Mouse (Mus musculus) c-Kit-positive CD71-positive TER-119-positive erythroid progenitor cells, embryonic 14.5 days (primary cell): Measurements from ENCODE around the gene Lrp2.
"Not testable (repeated sequence)": the region's sequence is repeated elsewhere in the genome, so short reads cannot be mapped to it uniquely, and the experiment has no call there.

Source experiments
- DNase-seq: peaks from one replicate; pipeline ENCODE4 v3.0.0-alpha.2; 2013; ENCODE audit warnings: low spot score

The Lrp2 gene

GRCm38 (mm10) chr2:69582861-69583260 is 3.0 kb downstream of the Lrp2 start:
- no peak for DNase-seq

GRCm38 (mm10) chr2:69582068-69582467 is 3.8 kb downstream of the Lrp2 start:
- not testable (repeated sequence) for DNase-seq

DNA sequence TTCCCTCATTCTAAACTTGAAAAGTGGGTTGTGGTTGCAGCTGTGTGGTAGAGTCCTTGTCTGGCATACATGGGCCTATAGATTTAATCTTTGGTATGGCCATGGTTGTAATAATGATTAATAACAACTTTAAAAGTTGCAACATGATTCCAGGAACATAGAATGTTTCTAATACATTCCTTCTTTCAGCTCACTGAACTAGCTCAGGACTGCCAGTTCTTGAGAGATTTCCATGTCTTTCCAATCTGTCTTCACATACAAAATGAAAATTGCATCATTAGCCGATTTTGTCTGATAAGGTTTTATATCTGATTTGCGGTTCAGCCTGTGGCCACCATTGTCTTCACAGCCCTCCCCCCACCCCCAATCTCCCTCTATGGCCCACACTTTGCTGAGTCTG is 5.8 kb downstream of the Lrp2 start:
- no peak for DNase-seq

- no peak for DNase-seq
These were observed 7.7 kb downstream of the Lrp2 start for GRCm38 (mm10) chr2:69578206-69578605.

- DNase-seq: no peak
These were observed 9.3 kb downstream of the Lrp2 start for GRCm38 (mm10) chr2:69576531-69576930.

DNA sequence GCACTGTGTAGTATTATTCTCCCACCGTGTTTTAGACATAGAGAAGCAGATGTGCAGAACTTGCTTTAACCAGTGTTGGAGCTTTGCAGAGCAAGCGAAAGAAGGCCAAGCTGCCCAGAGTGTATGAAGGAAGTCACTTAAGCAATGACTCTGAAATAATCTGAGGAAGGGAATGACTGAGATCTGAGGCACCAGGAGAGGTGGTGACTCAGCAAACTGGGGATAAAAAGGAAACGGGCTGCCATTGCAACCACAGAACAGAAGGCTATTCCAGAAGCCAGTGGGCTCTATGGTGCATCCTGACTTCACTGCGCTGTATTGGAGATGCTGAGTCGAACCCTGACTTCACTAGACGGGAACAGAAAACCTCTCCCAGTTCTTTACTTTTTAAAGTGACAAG is 10.9 kb downstream of the Lrp2 start:
- no peak for DNase-seq

- no peak for DNase-seq
These were observed 11.6 kb downstream of the Lrp2 start for GRCm38 (mm10) chr2:69574261-69574660.

DNA sequence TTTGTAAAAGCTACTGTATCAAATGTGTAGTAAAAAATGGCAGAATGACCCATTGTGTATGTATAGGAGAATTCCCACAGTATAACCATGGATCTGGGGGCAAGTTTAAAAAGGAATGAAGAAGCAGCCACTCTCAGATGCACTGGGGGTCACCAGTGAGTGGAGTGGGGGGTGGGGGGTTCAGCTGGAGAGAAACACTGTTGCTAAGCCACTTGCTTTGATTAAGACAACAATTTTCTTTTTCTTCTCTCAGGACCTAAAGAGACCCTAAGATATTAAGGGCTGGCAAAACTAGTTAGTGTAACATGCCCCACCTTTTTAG is 12.2 kb downstream of the Lrp2 start:
- DNase-seq: no peak

DNA sequence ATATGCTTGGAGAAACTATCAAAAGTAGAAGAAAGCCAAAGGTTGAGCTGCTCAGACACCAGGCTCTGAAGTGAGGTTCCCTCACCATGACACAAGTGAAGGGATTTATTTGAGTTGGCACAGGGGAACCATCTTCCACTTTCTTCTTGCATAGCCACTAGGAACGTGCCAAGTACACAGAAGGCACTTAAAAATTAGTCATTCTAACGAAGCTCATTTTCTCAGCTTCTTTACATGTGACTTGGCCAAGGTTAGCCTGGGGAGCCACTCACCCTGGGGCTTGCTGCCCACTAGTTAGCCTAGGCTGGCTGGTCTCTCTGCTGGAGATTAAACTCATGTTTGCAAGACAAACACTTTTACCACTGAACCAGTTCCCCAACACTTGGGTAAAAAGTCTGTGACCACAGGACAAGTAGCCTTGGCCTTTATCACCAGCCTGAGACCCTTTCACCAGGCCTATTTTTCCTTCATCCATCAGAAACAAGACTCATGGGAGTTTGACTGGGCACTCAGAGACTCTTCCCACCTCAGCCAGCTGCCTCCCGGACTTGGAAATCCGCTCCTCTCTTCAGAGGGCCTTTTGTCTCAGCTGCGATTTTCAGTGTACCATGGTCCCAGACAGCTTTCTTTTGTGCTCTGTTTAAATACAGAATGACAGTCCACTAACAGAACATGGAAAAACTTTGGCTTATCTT is 12.7 kb downstream of the Lrp2 start:
- DNase-seq: no peak

DNA sequence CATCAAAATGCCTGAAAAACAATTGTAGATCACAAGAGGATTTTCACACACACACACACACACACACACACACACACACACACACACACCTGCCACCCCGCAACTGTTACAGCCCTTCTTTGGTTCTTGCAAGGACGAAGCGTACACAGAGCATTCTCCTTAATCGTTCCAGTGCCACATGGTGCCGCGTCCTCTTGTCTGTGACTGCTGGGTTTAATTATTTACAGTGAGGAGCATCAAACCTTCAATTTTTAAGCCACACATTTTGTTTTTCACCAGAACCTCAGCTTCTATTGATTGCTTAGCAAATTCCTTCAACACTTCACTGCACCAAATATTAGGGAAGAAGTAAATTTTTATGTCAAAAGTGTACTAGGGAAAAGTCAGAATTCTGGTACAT is 15.3 kb downstream of the Lrp2 start:
- no peak for DNase-seq

GRCm38 (mm10) chr2:69566281-69566680 is 19.6 kb downstream of the Lrp2 start:
- DNase-seq: no peak

- no peak for DNase-seq
These were observed 22.4 kb downstream of the Lrp2 start for GRCm38 (mm10) chr2:69563492-69563891.

GRCm38 (mm10) chr2:69562761-69563160 is 23.1 kb downstream of the Lrp2 start:
- DNase-seq: no peak

- no peak for DNase-seq
These were observed 25.6 kb downstream of the Lrp2 start for GRCm38 (mm10) chr2:69560221-69560620.

DNA sequence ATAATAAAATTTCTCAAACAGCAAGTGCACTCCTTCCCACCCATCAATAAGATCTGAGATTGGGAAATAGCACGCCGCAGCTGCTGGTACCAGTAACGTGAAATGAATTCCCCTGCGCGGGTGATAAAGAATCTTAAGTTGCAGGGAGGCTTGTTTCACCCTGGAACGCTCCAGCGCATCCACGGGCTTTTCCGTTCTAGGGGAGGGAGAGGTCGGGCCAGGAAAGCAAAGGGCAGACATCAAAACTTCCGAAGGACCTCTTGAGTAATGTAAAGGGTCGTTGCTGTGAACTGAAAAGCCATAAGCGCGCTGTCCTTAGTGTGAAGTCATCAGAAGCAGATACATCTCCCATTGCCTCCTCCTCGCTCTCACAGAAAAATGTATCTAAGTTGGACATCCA is 26.5 kb downstream of the Lrp2 start:
- no peak for DNase-seq

- no peak for DNase-seq
These were observed 29.2 kb downstream of the Lrp2 start for GRCm38 (mm10) chr2:69556686-69557085.

GRCm38 (mm10) chr2:69551639-69552038 is 34.2 kb downstream of the Lrp2 start:
- DNase-seq: no peak

DNA sequence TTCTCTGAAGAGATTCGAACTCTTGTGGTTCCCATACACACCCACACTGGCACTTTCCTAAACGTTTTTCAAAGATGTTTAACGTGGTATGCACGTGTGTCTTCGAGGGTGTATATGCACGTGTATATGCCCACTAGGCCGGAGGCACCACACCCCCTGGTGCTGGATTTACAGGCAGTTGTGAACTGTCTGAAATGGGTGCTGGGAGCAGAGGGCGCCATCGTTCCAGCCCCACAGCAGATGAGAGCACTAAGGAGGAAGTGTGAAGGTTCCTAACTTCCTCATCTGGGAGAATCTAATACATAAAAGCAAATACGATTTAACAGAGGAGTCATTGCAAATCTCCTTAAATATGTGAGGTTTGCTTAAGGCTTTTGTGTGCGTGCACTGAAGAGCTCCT is 39.0 kb downstream of the Lrp2 start:
- DNase-seq: no peak

DNA sequence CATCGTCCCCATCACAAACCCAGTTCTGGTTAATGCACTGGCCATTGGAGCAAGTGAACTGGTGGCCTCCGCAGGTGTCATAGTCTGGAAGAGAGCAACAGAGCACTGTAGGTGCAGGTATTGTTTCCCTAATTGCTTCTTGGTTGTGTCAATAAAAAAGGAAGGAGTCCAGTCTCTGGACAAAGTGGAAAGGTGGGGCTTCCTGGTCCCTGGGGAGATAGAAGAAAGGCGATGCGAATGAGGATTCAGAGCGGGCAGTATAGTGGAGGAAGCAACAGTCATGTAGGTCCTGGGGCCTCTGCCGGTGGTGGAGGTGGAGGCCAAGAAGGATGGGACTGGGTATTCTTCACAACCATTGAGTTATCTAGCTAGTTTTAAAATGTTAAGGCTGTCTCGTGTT is 49.8 kb downstream of the Lrp2 start:
- no peak for DNase-seq

GRCm38 (mm10) chr2:69531528-69532055 is 54.3 kb downstream of the Lrp2 start:
- DNase-seq: no peak

DNA sequence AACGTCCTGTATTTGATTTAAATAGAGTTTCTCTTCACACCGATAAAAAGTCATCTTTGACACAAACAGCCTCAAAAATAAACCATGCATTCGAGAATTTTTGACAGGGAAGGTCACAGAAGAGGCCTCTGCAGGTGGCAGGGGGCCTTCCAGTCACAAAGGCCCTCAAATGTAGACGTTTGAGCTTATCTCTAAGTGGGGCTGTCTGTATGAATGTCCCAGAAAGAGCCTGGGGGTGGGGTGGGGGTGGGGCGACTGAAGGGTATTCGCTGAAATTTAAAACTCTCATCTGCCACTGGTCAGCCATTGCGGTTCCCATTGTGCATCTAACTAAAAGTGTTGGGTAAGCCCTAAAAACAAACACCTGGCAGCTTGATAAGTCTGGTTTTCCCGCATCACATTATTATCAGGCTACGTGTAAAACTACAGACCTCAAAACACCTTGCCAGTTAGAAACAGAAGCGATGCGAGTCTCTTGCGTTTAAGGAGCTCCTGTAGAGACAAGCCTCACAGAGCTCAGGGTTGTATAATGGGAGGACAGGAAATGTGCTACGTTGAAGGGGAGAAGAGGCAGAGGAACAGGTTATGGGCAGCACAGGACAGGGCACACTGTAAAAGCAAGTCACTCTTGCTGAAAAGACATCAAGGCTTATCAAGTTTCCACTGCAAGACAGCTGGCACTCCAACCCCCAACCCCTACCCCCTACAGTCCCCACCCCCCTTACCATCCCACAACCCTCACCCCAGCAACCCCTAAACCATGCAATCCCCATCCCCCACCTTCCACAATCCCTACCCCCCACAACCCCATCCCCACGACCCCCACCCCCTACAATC is 55.0 kb downstream of the Lrp2 start:
- no peak for DNase-seq

- DNase-seq: no peak
These were observed 55.7 kb downstream of the Lrp2 start for GRCm38 (mm10) chr2:69530126-69530525.

GRCm38 (mm10) chr2:69520273-69520672 is 65.6 kb downstream of the Lrp2 start:
- no peak for DNase-seq

GRCm38 (mm10) chr2:69518307-69518706 is 67.6 kb downstream of the Lrp2 start:
- DNase-seq: no peak
